Mouse (Mus musculus) cerebellum, adult 18-20 months (tissue): ENCODE measurements at regions not wholly inside any gene's neighbourhood (a gene's known extent, or its start where the extent isn't known, plus 50 kb on each side); places are given as distances from the start of the nearest gene placed in this dataset.
A peak's percentile ranks its signal among the peaks of the same experiment; 100 is the strongest.

Source experiments
- DNase-seq, 2 experiments: peaks; one replicate each; pipeline ENCODE4 v3.0.0; 2021

GRCm38 (mm10) chr8:115626396-115627136 lies 81.0 kb downstream of the Maf start:
- no peak for DNase-seq

DNA sequence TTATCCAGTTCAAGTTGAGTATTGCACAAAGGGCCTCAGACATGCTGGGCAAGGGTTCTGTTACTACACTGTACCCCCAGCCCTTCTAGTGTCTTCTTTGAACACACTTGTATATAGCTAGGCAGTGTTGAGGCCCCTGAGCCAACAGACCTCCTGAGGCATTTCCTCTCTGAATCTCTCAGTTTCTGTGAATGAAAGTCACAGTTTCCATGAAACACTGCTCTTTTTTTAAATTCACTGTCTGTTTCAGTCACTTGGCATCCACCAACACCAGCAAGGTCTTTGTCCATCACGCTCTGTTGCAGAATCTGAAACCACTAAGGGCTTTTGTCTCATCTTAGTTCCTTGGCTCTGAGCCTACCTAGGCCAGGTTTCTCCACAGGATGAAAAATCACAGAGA lies 82.5 kb downstream of the Maf start:
- peak in 1 of 2 experiments; percentile 24 for DNase-seq

- no peak for DNase-seq
These were observed 89.4 kb downstream of the Maf start for GRCm38 (mm10) chr8:115618049-115618760.

DNA sequence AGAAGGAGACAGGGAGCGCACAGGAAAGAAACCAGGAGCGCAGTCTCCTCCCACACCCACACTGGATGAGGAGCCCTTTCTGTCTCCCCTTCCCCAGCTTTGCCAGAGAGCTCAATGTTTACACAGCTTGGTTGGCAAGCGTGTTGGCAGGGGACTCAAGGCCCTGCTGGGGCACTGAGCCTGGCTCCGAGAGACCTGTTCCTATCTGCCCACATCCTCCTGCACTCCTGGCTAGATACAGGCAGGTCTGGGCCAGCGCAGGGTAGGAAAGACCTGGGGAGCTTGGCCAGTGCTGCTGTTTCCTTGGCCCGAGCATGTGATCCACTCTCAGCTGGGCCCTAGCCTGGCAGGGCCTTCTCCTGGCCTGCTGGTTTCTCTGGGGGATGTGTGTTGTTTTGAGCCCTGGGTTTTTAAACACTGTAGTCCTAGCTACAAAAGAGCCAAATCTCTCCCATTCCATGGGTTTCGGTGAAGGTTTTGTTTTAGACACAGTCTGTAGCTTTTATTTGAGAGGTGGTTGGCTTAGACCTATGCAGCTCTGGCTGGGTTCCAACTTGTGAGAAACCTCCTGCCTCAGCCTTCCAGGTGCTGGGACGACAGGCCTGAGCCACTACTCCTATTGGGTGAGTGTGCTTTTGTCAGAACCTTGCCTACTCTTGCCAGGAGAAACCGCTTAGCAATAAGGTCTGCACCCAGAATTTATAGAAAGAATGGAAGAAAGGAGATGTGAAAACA lies 90.6 kb downstream of the Maf start:
- DNase-seq = peak; percentile 79 to 87

DNA sequence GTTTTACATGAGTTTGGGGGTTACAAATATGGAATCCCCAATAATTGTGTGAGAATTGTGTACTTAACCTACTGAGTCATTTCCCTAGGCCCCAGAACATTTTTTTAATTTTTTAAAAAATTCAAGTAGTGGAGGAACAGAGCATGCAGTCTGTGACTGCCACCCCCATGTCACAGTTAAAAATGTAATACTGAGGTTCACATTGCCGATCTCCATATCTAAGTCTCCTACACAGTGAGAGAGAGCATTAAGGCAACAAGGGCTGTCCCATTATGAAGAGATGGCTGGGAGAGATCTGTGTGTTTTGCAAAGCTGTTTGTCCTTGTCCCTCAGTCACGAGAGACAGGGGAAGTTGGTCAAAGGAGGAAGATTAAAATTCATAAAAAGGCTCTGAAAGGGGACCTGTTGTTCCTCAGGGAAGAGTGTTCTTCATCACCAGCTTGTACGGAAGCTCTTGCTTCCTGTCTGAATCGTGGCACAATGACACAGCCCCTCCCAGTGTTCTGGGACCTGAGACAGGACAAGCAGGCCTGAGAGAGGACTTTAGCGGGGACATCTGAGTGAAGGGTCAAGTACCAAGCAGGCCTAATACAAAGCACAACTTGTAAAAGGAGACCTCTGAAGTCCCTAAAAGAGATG lies 93.5 kb downstream of the Maf start:
- no peak for DNase-seq

DNA sequence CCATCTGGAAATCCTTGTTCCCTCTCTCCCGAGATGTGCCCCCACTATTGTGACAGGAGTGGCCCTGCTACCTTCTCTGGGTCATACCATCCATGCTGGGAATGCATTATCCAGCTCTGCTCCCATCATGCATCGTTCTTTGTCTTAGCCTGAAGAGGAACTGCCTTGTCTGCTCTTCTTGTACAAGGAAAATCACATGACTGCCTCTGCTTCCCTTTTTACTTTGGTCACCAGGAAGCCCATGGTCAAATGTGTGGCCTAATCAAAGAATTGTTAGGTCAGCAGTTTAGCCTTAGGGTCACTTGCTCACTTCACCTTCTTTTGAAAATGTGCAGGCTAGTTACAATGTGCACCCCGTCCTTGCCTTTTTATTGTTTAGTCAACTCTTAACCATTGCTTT lies 95.5 kb downstream of the Maf start:
- no peak for DNase-seq

GRCm38 (mm10) chr8:115599771-115600170 lies 107.8 kb downstream of the Maf start:
- DNase-seq = no peak

DNA sequence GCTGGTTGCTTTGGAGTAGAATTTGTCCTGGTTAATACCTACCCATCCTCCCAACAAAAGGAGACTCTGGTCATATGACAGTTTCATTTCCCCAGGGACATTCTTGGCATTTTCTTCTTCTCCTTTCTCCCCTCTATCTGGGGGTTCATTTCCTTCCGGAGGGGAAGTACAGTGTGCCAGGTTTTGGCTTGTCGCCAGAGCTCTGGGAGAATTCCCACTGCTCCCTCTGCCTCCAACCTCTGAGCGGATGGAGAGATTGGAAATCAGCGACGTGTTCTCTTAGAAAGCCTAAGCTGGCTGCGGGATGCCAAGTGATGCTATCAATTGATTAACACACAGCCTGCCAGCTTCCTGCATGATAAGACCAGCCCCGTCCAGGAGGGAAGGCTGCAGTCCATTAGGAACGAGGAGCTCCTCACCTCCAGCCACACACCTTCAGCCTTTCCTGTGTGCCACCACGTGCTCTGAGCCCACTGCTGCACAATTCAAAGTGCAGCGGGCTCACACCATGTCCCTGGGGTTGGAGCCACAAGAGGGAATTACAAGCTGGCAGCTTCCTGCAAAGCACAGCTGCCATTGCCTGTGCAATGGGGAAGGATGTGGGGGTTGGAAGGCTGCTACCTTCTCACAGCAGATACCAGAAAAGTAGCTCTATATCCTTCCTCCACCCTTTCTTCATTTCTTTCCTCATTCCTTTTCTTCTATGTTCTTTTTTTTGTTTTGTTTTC lies 110.2 kb downstream of the Maf start:
- DNase-seq = peak; percentile 36 to 48

- no peak for DNase-seq
These were observed 117.9 kb downstream of the Maf start for GRCm38 (mm10) chr8:115589721-115590120.

- DNase-seq = no peak
These were observed 118.5 kb downstream of the Maf start for GRCm38 (mm10) chr8:115589076-115589475.

DNA sequence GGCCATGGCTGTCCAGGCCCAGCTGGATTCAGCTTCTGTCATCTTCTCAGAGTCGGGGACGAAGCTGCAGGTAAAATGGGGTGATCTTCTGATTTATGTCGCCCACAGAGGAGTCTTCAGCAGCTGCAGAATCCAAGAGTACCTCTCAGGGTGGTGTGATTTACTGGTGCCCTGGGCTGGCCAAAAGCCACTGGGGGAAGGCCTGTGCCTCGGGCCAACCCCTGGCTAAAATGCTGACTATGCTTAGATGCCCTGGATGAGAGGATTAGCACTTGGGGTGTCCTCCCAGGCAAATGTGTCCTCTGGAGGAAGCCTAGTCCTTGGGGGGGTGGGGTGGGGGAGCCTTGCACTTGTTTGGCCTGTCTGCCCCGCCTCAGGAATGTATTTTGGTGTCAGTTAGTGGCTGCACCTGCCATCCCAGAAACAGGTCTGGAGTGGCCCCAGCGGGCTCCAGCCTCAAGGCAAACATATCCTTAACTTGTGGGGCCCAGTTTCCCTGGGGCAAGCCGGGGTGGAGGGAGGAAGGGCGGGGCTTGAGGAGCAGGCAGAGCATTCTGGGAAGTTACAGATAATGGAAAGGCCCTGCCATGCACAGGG lies 123.2 kb downstream of the Maf start:
- no peak for DNase-seq

DNA sequence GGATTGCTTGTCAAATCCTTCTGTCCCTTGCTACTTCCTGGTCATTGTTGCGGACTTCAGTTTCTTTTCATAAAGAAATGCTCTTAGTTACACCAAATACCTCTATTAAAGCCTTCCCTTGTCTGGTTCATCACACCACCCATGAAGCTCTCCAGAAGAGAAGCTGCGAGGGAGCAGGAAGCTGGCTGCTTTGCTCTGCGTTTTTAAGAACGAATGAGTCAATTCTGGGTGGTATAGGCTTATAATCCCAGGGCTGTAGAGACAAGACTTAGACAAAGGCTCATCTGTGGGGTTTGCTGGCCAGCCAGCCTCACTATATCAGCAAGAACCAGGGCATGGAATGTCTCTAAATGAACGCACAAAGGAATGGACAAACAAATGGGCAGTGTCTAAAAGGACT lies 124.4 kb downstream of the Maf start:
- no peak for DNase-seq

- DNase-seq = no peak
These were observed 125.6 kb downstream of the Maf start for GRCm38 (mm10) chr8:115581940-115582517.

- DNase-seq = no peak
These were observed 139.2 kb downstream of the Maf start for GRCm38 (mm10) chr8:115568394-115568793.

GRCm38 (mm10) chr8:115565768-115566167 lies 141.8 kb downstream of the Maf start:
- no peak for DNase-seq

DNA sequence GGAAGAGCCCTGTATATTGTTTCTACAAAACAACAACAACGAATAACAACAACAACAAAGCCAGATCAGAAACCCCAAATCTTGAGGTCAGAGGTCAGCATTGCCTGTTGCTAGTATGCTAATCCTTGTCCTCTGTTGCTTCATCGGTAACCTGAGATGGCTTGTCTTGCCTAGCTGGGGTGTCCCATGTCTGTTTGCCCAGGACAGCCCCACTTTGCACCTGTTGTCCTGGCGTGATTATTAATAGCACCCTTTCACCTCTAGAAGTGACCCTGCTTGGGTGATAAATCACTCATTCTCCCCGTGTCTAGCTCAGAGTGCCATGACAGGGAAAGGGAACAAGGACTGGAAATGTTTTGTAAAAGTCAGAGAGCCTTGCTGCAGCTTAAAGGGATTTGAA lies 145.2 kb downstream of the Maf start:
- DNase-seq = no peak

DNA sequence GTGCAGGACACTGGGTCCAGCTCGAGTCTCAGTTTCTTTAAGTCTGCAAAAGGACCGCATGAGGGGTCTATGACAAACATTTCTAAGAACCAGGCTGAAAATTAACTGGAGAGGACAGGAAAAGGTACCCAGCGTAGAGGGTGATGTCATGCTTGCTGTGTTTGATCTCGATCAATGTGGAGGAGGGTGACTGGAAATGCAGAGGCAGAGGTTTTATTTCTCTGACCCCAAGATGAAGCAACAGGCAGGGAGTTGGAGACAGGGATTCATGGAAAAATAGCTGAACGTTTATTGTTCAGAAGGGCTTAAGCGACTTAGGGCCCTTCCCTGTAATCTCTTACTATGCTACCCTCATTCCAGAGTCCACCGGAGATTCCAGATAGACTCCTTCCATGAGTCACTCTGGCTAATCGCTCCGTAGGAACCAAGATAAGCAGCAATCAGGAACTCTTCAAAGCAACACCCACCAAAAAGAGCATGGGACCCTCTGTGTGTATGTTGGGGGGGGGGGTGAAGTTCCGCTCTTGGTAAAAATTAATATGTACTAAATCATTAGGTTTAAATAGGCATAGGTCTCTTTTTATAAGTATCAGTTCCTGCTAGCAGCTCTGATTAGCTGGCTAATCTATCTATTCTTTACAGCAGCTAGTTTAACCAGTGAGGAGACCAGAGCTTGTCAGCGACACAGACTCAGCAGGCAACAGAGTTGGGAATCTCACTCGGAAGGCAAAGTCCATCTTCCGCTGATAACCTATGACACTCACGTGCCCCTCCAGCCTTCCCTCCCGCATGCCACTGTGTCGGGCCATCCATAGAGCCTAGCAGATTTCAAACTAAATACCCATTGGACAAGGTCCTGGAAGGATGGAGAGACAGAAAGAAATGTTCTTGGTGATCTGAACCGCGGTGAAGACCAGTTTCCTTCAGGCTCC lies 146.3 kb downstream of the Maf start:
- DNase-seq = no peak

- DNase-seq = no peak
These were observed 152.1 kb downstream of the Maf start for GRCm38 (mm10) chr8:115555452-115555851.

GRCm38 (mm10) chr8:115554185-115554584 lies 153.4 kb downstream of the Maf start:
- DNase-seq = no peak

GRCm38 (mm10) chr8:115551262-115551661 lies 156.3 kb downstream of the Maf start:
- DNase-seq = no peak

DNA sequence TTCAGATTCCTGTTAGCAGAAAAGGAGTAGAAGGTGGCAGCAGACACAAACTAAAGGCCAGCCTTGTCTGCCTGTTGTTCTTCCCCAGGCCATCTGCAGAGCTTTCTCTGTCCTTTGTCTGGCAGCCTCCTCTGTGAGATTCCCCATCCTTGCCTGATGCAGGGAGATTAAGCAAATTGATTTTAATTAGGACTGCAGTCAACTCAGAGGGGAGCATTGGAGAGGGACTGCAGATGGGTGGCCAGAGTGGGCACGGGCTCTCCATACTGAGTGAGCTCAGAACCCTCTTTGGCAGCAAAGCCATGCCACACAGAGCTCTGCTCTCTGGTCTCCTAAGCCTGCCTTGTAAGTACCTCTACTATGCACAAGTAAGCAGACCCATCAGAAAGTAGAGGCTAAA lies 158.5 kb downstream of the Maf start:
- DNase-seq = peak in 1 of 2 experiments; percentile 8
